Mouse (Mus musculus) hindbrain, embryonic 13.5 days (tissue): ENCODE results near the gene Sh3d19. TPM values are rescaled to one million over a fixed set of nuclear protein-coding genes. Genes with fewer than 3 reads are reported as not detected.

ENCODE experiments used
- ATAC-seq: fragments of 200-750 bp; cut with Nextera tagmentation; 2 replicates; pipeline ENCODE4 v1.8.0; 2017; ENCODE audit warnings: moderate TSS enrichment; ENCODE audit not compliant: low FRiP score
- H3K27ac ChIP-seq: fragments of 300-500 bp; sonication (generic); 2 replicates; pipeline ENCODE4 v1.5.1; 2015; ENCODE audit warnings: inconsistent platforms, mild to moderate bottlenecking, moderate library complexity
- H3K27me3 ChIP-seq: fragments of 300-500 bp; sonication (generic); 2 replicates; pipeline ENCODE4 v1.6.1; 2015; ENCODE audit warnings: mild to moderate bottlenecking, inconsistent platforms
- H3K36me3 ChIP-seq: fragments of 300-500 bp; sonication (generic); 2 replicates; pipeline ENCODE4 v1.6.1; 2015; ENCODE audit warnings: mild to moderate bottlenecking, inconsistent platforms
- H3K4me1 ChIP-seq: fragments of 300-500 bp; sonication (generic); replicated peaks from 2 replicates; pipeline ENCODE4 v1.6.1; 2015; ENCODE audit warnings: inconsistent platforms
- H3K4me2 ChIP-seq: fragments of 300-500 bp; sonication (generic); 2 replicates; pipeline ENCODE4 v1.6.1; 2015; ENCODE audit warnings: inconsistent platforms, mild to moderate bottlenecking, moderate library complexity
- H3K4me3 ChIP-seq: fragments of 300-500 bp; sonication (generic); 2 replicates; pipeline ENCODE4 v1.5.1; 2015; ENCODE audit warnings: mild to moderate bottlenecking, inconsistent platforms
- H3K9ac ChIP-seq: fragments of 300-500 bp; sonication (generic); 2 replicates; pipeline ENCODE4 v1.6.1; 2015; ENCODE audit warnings: mild to moderate bottlenecking, inconsistent platforms
- H3K9me3 ChIP-seq: fragments of 300-500 bp; sonication (generic); 2 replicates; pipeline ENCODE4 v1.6.1; 2016; ENCODE audit warnings: inconsistent platforms
- WGBS: fragments of 180-500 bp; shearing (Covaris S2); methylation state at CpG from one replicate; pipeline ENCODE4 v1.1.7; 2015; 5-methylcytosine and 5-hydroxymethylcytosine counted together
- polyA plus RNA-seq: library from polyadenylated mRNA; unstranded; fragments of >200 nt; fragmentation: Nextera tagmentation; extraction: Ambion mirVana; gene quantifications from 2 replicates; pipeline ENCODE4 v1.2.1, GENCODE M21; 2015

Sh3d19 gene
- polyA plus RNA-seq, 1 experiment from 2014 or later = 11.2 TPM

- H3K4me1 ChIP-seq = peaks cover 8% of the 10 kb centered on the region
- no peak overlapping the region for H3K4me3 ChIP-seq
- ATAC-seq = no peak
- H3K36me3 ChIP-seq = peaks cover 65% of the 10 kb centered on the region
- 89% methylated on average over 6 of the region's 6 CpGs for WGBS
- H3K27me3 ChIP-seq = no peaks in the 10 kb centered on the region
- no peak overlapping the region for H3K9ac ChIP-seq
- no peaks in the 10 kb centered on the region for H3K9me3 ChIP-seq
- H3K4me2 ChIP-seq = no peak overlapping the region
- H3K27ac ChIP-seq = no peak overlapping the region
Observed at GRCm38 (mm10) chr3:86135886-86136563, 165.1 kb downstream of the Sh3d19 start.

GRCm38 (mm10) chr3:86136936-86137574 lies 166.1 kb downstream of the Sh3d19 start:
- Histone ChIP-seq H3K9me3 (no peaks in the 10 kb centered on the region), H3K9ac (no peak overlapping the region), H3K27me3 (no peaks in the 10 kb centered on the region), H3K4me1 (peaks cover 13% of the 10 kb centered on the region), H3K4me2 (no peak overlapping the region), H3K36me3 (peaks cover 65% of the 10 kb centered on the region), H3K27ac (no peak overlapping the region), H3K4me3 (no peak overlapping the region)
- WGBS = 95% methylated on average over 6 of the region's 6 CpGs
- ATAC-seq = no peak

- Histone ChIP-seq H3K4me2 (no peak overlapping the region), H3K36me3 (peaks cover 62% of the 10 kb centered on the region), H3K4me1 (peaks cover 19% of the 10 kb centered on the region), H3K9ac (no peak overlapping the region), H3K9me3 (no peaks in the 10 kb centered on the region), H3K4me3 (no peak overlapping the region), H3K27me3 (no peaks in the 10 kb centered on the region), H3K27ac (no peak overlapping the region)
- ATAC-seq = no peak
- 93% methylated on average over 4 of the region's 4 CpGs for WGBS
Observed at GRCm38 (mm10) chr3:86139660-86140059, 168.8 kb downstream of the Sh3d19 start.

- ATAC-seq = no peak
- 14% methylated on average over 7 of the region's 7 CpGs for WGBS
Observed at GRCm38 (mm10) chr3:86141366-86141765, 170.5 kb downstream of the Sh3d19 start.

GRCm38 (mm10) chr3:86141886-86142262 lies 171.0 kb downstream of the Sh3d19 start:
- H3K9ac ChIP-seq = peak overlapping the region; percentile 100
- no peaks in the 10 kb centered on the region for H3K9me3 ChIP-seq
- H3K36me3 ChIP-seq = peaks cover 40% of the 10 kb centered on the region
- H3K4me1 ChIP-seq = peaks cover 19% of the 10 kb centered on the region
- peak; percentile 50; the same call in 1 of the 2 replicates for ATAC-seq
- 0% methylated on average over 18 of the region's 18 CpGs for WGBS
- H3K27ac ChIP-seq = peak overlapping the region; percentile 91
- no peaks in the 10 kb centered on the region for H3K27me3 ChIP-seq
- peak overlapping the region; percentile 96 for H3K4me3 ChIP-seq
- peak overlapping the region; percentile 82 for H3K4me2 ChIP-seq

More at GRCm38 (mm10) chr3:86141366-86141765, 170.5 kb downstream of the Sh3d19 start:
- Histone ChIP-seq H3K27me3 (no peaks in the 10 kb centered on the region), H3K9me3 (no peaks in the 10 kb centered on the region), H3K9ac (peak overlapping the region; percentile 100), H3K4me2 (peak overlapping the region; percentile 82), H3K4me3 (peak overlapping the region; percentile 96), H3K27ac (no peak overlapping the region), H3K4me1 (peaks cover 19% of the 10 kb centered on the region), H3K36me3 (peaks cover 45% of the 10 kb centered on the region)

DNA sequence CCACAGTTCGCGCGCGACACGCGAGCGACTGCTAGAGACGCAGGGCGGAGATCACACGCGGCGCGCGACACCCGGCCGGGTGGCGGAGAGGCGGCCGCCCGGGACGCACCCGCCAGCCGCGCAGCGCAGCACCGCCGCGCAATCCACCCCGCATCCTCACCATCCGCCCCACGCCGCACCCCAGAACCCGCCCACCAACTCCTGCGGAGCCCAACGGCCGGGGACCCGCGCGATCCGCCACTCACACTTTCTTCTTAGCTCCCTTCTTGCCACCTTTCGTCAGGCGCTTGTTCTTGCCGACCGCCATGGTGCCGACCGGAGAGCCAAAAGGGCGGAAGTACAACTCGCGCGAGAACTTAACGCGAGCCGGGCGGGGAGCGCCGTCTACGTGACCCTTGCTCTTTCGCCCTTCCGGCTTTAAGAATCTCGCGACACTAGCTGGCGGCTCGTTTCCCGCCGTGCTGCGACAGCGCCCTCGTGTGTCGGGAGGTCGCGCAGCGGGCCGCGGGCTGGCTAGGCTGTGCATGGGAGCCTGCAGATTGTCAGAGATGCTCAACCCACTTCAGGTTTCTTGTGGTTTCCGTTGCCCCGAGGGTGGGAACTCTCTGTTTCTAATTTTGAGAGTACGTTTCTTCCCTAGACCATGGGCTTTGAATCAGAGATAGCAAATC lies 171.5 kb downstream of the Sh3d19 start, which contains the start of gene Rps3a1:
Gene Rps3a1 (minus strand): TSS at position 440 of the 671 bp plus-strand sequence.
- H3K4me1 ChIP-seq = peaks cover 19% of the 10 kb centered on the region
- no peaks in the 10 kb centered on the region for H3K27me3 ChIP-seq
- H3K4me2 ChIP-seq = peak within 1 kb of the TSS; percentile 82
- peak; percentile 96 for ATAC-seq
- H3K36me3 ChIP-seq = peaks cover 35% of the 10 kb centered on the region
- peak within 1 kb of the TSS; percentile 96 for H3K4me3 ChIP-seq
- H3K9me3 ChIP-seq = no peaks in the 10 kb centered on the region
- peak within 1 kb of the TSS; percentile 91 for H3K27ac ChIP-seq
- under 1% methylated on average over 77 of the region's 77 CpGs for WGBS
- H3K9ac ChIP-seq = peak within 1 kb of the TSS; percentile 100

- Histone ChIP-seq H3K4me2 (peak overlapping the region; percentile 46), H3K9me3 (no peaks in the 10 kb centered on the region), H3K4me1 (peaks cover 19% of the 10 kb centered on the region), H3K36me3 (peaks cover 30% of the 10 kb centered on the region), H3K4me3 (peak overlapping the region; percentile 96; the same call in 1 of the 2 replicates), H3K27ac (no peak overlapping the region), H3K27me3 (no peaks in the 10 kb centered on the region), H3K9ac (peak overlapping the region; percentile 21; the same call in 1 of the 2 replicates)
- 40% methylated on average over 6 of the region's 6 CpGs for WGBS
- ATAC-seq = peak; percentile 38
Observed at GRCm38 (mm10) chr3:86142934-86143317, 172.0 kb downstream of the Sh3d19 start.

DNA sequence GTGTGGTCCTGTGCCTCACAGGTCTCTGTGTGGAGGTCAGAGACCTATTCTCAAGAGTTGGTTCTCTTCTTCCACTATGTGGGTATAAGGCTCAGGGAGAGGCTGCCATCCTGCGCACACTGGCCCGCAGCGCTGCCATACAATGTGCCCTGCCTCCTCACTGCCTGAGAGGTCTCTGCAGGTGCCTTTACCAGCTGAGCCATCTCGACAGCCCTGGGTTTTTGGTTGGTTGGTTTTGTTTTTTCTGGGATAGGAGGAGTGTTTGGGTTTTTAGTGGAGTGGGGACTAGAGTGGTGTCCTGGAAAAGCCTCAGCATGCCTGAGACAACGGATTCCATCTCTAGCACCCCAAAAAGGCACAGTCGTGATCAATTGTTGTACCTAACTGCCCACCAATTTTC lies 172.4 kb downstream of the Sh3d19 start:
- peak; percentile 0; the same call in 1 of the 2 replicates for ATAC-seq
- Histone ChIP-seq H3K4me2 (peak overlapping the region; percentile 46; the same call in 1 of the 2 replicates), H3K36me3 (peaks cover 26% of the 10 kb centered on the region), H3K9ac (no peak overlapping the region; the same call in 1 of the 2 replicates), H3K4me1 (peaks cover 19% of the 10 kb centered on the region), H3K9me3 (no peaks in the 10 kb centered on the region), H3K27ac (no peak overlapping the region), H3K4me3 (no peak overlapping the region), H3K27me3 (no peaks in the 10 kb centered on the region)
- WGBS = 86% methylated on average over 6 of the region's 6 CpGs

DNA sequence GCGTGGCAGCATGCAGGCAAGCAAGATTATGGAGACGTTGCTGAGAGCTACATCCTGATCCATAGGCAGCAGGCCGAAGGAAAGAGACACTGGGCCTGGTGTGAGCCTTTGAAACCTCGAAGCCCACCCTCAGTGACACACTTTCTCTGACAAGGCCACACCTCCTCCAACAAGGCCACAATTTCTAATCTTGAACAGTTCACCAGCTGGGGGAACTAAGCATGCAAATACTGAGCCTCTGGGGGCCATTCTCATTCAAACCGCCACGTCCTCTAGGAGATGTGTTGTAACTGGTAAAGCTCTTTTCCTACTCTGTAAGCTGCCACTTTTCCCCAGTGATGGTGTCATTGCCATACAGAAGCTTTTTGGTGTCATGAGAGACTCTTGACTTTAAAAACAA lies 178.2 kb downstream of the Sh3d19 start:
- Histone ChIP-seq H3K27ac (no peak overlapping the region), H3K4me3 (no peak overlapping the region), H3K36me3 (no peaks in the 10 kb centered on the region), H3K9me3 (no peaks in the 10 kb centered on the region), H3K27me3 (no peaks in the 10 kb centered on the region), H3K9ac (no peak overlapping the region), H3K4me1 (peaks cover 6% of the 10 kb centered on the region), H3K4me2 (no peak overlapping the region)
- 60% methylated on average over 6 of the region's 6 CpGs for WGBS
- ATAC-seq = no peak

GRCm38 (mm10) chr3:86149521-86149920 lies 178.6 kb downstream of the Sh3d19 start:
- WGBS = 74% methylated on average over 9 of the region's 9 CpGs
- H3K4me1 ChIP-seq = peaks cover 6% of the 10 kb centered on the region
- H3K27me3 ChIP-seq = no peaks in the 10 kb centered on the region
- H3K4me2 ChIP-seq = no peak overlapping the region
- H3K9me3 ChIP-seq = no peaks in the 10 kb centered on the region
- no peak overlapping the region for H3K9ac ChIP-seq
- ATAC-seq = no peak
- H3K4me3 ChIP-seq = no peak overlapping the region
- H3K27ac ChIP-seq = no peak overlapping the region
- H3K36me3 ChIP-seq = no peaks in the 10 kb centered on the region

DNA sequence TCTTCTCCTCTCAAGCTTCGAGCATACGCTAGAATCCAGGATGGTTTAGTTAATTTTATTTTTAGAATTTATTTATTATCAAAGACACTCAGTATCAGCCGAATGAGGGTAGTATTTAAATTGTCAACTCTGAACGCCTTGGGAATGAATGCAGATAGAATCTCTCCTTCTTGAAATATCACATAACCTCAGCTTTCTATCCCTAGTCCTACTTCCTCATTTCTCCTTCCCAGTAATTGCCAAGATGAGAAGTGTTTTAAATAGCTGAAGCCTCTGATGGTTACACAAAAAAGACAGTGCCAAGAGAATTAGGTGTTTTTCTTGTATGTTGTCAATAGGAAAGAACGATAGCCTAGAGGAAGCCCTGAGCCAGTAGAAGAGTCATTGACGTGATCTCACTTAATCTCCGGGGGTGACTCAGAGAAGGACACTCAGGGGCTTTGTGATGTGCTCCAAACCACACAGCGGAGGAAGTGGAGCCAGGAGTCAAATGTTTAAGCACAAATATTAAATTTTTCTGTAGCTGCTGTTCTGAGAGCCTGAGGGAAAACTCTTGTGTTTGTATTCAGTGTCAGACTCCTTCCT lies 198.0 kb downstream of the Sh3d19 start:
- H3K4me3 ChIP-seq = no peak overlapping the region
- no peaks in the 10 kb centered on the region for H3K4me1 ChIP-seq
- H3K9ac ChIP-seq = no peak overlapping the region
- no peak for ATAC-seq
- H3K9me3 ChIP-seq = no peaks in the 10 kb centered on the region
- H3K27ac ChIP-seq = no peak overlapping the region
- no peaks in the 10 kb centered on the region for H3K36me3 ChIP-seq
- no peaks in the 10 kb centered on the region for H3K27me3 ChIP-seq
- no peak overlapping the region for H3K4me2 ChIP-seq
- 88% methylated on average over 8 of the region's 8 CpGs for WGBS

DNA sequence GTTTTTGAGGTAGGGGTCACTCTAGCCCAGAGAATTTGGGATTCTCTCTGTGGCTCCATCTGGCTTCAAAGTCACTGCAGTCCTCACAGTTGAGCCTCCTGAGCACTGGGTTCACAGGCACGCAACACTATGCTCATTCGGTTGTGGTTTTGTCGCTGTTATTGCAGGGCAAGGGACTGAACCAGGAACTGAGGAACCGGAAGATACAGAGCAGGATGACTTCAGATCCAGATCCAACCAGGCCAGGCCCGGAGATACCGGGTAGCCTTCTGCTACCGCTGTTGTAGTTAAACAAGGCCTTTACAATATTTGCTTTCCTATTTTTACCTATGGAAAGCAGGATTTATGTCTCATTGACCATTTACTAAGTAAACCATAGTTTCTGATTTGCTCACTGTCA lies 208.8 kb downstream of the Sh3d19 start:
- no peak overlapping the region for H3K4me3 ChIP-seq
- no peaks in the 10 kb centered on the region for H3K36me3 ChIP-seq
- no peaks in the 10 kb centered on the region for H3K9me3 ChIP-seq
- no peak for ATAC-seq
- H3K4me2 ChIP-seq = no peak overlapping the region
- WGBS = 93% methylated on average over 7 of the region's 7 CpGs
- no peak overlapping the region for H3K27ac ChIP-seq
- no peaks in the 10 kb centered on the region for H3K4me1 ChIP-seq
- H3K27me3 ChIP-seq = no peaks in the 10 kb centered on the region
- H3K9ac ChIP-seq = no peak overlapping the region
